Mouse (Mus musculus) ES-E14 (cell line): ENCODE results near the gene Gcm1. TPM values are rescaled to one million over a fixed set of nuclear protein-coding genes. Genes with fewer than 3 reads are reported as not detected.

Experiments
- DNase-seq: peaks from one replicate; pipeline ENCODE4 v3.0.0-alpha.2; 2013; ENCODE audit warnings: low read depth, low spot score
- H3K27ac ChIP-seq: 2 replicates; pipeline ENCODE4 v1.5.1; 2012; ENCODE audit warnings: low read depth, mild to moderate bottlenecking, low read length, moderate library complexity, mixed read lengths; ENCODE audit not compliant: poor library complexity, insufficient read depth, severe bottlenecking
- H3K36me3 ChIP-seq: 2 replicates; pipeline ENCODE4 v1.6.1; 2012; ENCODE audit warnings: mild to moderate bottlenecking, low read length, moderate library complexity, mixed read lengths; ENCODE audit not compliant: control insufficient read depth, poor library complexity, insufficient read depth, severe bottlenecking
- H3K4me1 ChIP-seq, 2 experiments: fragments of 150-350 bp in 1 of 2; sonication (generic) in 1 of 2; 2 replicates each; pipeline ENCODE4 v1.6.1; 2012; ENCODE audit warnings: low read length in 2 of 2, mild to moderate bottlenecking in 1 of 2, mixed read lengths in 1 of 2; ENCODE audit not compliant: control insufficient read depth in 2 of 2, insufficient read depth in 2 of 2, poor library complexity in 1 of 2
- H3K4me3 ChIP-seq, 2 experiments: fragments of 150-350 bp in 1 of 2; sonication (generic) in 1 of 2; 2 replicates each; pipeline ENCODE4 v1.5.1; 2012; ENCODE audit warnings: low read length in 2 of 2, low read depth in 1 of 2, mild to moderate bottlenecking in 1 of 2, mixed read lengths in 1 of 2; ENCODE audit not compliant: insufficient read depth in 1 of 2, poor library complexity in 1 of 2, severe bottlenecking in 1 of 2
- H3K9ac ChIP-seq: 2 replicates; pipeline ENCODE4 v1.6.1; 2012; ENCODE audit warnings: low read depth, mild to moderate bottlenecking, low read length, mixed read lengths; ENCODE audit not compliant: poor library complexity, insufficient read depth, severe bottlenecking
- H3K9me3 ChIP-seq: fragments of 150-350 bp; sonication (generic); 2 replicates; pipeline ENCODE4 v1.6.1; 2012; ENCODE audit warnings: low read depth, mild to moderate bottlenecking, low read length; ENCODE audit not compliant: control insufficient read depth, insufficient read depth
- CHD2 ChIP-seq: IDR thresholded peaks from 2 replicates; pipeline ENCODE4 v1.6.1; 2014; ENCODE audit warnings: mild to moderate bottlenecking, low read depth, low read length, inconsistent platforms
- HCFC1 ChIP-seq: IDR thresholded peaks from 2 replicates; pipeline ENCODE4 v1.6.1; 2012; ENCODE audit warnings: low read length, inconsistent platforms, borderline replicate concordance; ENCODE audit not compliant: insufficient read depth
- MAFK ChIP-seq: IDR thresholded peaks from 2 replicates; pipeline ENCODE4 v1.6.1; 2014; ENCODE audit warnings: mild to moderate bottlenecking, low read depth, low read length, inconsistent platforms; ENCODE audit not compliant: insufficient read depth
- ZC3H11A ChIP-seq: IDR thresholded peaks from 2 replicates; pipeline ENCODE4 v1.6.1; 2012; ENCODE audit warnings: low read depth, mild to moderate bottlenecking, inconsistent platforms, low read length, borderline replicate concordance
- ZNF384 ChIP-seq: IDR thresholded peaks from 2 replicates; pipeline ENCODE4 v1.6.1; 2012; ENCODE audit warnings: low read depth, low read length, inconsistent platforms
- in situ Hi-C, 2 experiments: fragments of 600-800 bp; cut with MboI; formaldehyde crosslinking; loops; one replicate each; pipeline ENCODE4 v1.15.1; 2025; ENCODE audit warnings: low sequenced_read_pairs in 2 of 2, inconsistent platforms in 1 of 2; ENCODE audit not compliant: unreplicated experiment in 2 of 2
- total RNA-seq: library from RNA; depleted of rRNA; stranded (reverse); fragments of 300-350 nt; gene quantifications from 2 replicates; pipeline ENCODE4 v1.2.3, GENCODE M21; 2012

The Gcm1 gene
- total RNA-seq, 1 experiment: 1.4 TPM

DNA sequence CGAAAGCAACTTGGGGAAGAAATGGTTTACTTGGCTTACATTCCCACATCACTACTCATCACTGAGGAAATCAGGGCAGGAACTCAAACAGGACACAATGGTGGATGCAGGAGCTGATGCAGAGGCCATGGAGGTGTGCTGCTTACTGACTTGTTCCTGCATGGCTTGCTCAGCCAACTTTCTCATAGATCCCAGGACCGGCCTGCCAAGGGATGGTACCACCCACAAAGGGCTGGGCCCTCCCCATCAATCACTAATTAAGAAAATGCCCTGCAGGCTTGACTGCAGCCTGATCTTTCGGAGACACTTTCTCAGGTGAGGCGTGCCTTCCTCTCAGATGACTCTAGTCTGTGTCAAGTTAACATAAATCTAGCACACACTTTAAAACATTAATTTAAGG is 55.1 kb downstream of the Gcm1 start:
- Histone ChIP-seq H3K27ac (no peak overlapping the region), H3K9ac (no peak overlapping the region), H3K9me3 (no peaks in the 10 kb centered on the region), H3K36me3 (no peaks in the 10 kb centered on the region), H3K4me3 (no peak overlapping the region), H3K4me1 (0 out of 4 replicates have a peak, but pooled peaks cover 1 to 2% of the 10 kb centered on the region in 2 experiments)
- in situ Hi-C loops: no loop called here
- TF ChIP-seq CHD2 (no peak), ZNF384 (no peak), HCFC1 (no peak), ZC3H11A (no peak), MAFK (no peak)
- no peak for DNase-seq

DNA sequence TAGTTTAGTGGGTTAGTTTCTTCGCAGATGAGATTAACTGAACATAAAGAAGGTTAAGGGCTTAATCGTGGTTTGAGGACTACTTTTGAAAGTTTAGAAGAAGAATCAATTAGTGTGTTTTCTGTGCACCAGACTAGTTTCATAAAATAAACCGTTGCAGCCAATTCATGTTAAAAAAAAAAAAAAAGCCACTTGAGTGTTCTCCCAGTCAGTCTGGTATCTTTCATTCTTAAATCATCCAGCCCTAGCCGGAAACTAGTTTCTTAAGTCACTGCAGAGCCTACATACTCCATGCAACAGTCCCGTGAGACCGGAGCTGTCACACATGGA is 55.8 kb downstream of the Gcm1 start:
- in situ Hi-C loops: no loop called here
- TF ChIP-seq ZNF384 (no peak), ZC3H11A (no peak), CHD2 (no peak)
- Histone ChIP-seq H3K27ac (no peak overlapping the region), H3K36me3 (no peaks in the 10 kb centered on the region), H3K4me3 (peak overlapping the region; percentile 78 to 94), H3K4me1 (0 out of 4 replicates have a peak, but pooled peaks cover 1 to 2% of the 10 kb centered on the region in 2 experiments), H3K9ac (peak overlapping the region; percentile 81; the same call in 1 of the 2 replicates), H3K9me3 (no peaks in the 10 kb centered on the region)
- DNase-seq: no peak

DNA sequence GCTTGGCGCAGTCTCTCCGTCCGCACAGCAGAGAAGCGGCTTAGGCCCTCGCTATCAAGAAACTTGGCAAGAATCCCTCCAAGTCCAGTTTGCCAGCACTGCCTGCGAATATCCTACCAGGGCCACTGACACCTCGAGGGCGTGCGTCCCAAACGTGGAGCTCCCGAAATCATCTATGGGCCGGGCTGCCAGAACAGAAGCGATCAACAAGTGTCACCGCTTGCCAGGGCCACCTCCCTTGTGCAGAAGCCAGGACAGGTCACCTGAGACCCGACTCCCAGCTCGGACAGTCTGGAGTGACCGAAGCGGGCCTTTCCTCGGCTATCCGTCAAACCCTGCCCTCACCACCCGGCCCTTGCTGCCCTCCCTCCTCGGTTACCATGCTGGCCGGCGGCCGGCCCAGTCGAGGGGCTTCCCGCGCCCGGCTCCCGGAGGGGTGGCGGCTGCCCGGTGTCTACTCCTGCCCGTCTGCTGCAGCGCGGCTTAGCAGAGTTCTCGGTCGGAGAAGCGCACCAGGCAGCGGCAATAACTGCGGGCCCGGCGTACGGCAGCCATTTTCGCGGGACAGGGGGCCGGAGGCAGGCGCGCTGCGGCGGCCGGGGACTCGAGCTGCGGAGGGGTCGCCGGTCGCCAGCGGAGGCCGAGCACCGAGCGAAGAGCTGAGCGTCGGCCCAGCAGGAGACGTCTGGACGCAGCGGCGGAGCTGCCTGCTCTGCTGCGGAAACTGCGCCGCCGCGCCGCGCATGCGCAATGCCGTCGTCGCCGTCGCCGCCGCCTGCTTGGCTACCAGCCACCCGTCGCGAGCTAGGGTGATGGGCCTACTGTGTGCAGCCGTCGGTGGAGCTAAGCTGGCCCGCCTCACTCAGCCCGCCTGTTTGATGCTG is 56.4 kb downstream of the Gcm1 start:
- 0 out of 4 replicates have a peak, but pooled peaks cover 1 to 2% of the 10 kb centered on the region in 2 experiments for H3K4me1 ChIP-seq
- H3K36me3 ChIP-seq: no peaks in the 10 kb centered on the region
- TF ChIP-seq ZC3H11A: no peak
- TF ChIP-seq CHD2: no peak
- TF ChIP-seq MAFK: no peak
- TF ChIP-seq HCFC1: no peak
- TF ChIP-seq ZNF384: no peak
- in situ Hi-C loops: no loop called here
- peak overlapping the region; percentile 6; the same call in 1 of the 2 replicates for H3K27ac ChIP-seq
- H3K9me3 ChIP-seq: no peaks in the 10 kb centered on the region
- H3K9ac ChIP-seq: peak overlapping the region; percentile 81
- DNase-seq: peak; percentile 47
- peak overlapping the region; percentile 78 to 94 for H3K4me3 ChIP-seq

DNA sequence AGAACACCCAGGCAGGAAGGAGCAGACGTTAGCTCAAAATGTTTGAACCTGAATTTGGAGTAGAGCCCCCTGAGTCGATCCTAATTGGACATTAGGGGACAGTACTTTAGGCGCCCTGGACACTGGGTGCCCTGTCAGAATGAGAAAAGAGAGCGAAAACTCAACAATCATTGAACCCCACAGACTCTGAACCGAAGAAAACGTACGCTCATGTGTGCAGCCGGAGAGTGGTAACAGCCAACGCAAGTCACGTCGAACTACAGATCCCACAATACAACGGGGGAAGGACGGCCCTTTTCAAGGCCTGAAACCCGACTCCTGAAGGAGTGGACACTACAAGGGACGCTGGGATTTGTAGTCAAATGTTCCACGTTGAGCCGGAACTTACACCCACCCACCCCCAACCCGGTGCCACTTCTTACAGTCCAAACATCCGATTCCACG is 57.1 kb downstream of the Gcm1 start, which contains the start of the genes Fbxo9 and Ick:
Gene Fbxo9 (minus strand): TSS at position 270 of the 444 bp plus-strand sequence.
Gene Ick (plus strand): TSS at position 397 of the 444 bp plus-strand sequence.
- Histone ChIP-seq H3K9me3 (no peaks in the 10 kb centered on the region), H3K27ac (peak within 1 kb of the TSS; percentile 6; the same call in 1 of the 2 replicates), H3K4me1 (peaks cover 1 to 4% of the 10 kb centered on the region in 2 experiments; a peak in 1 of 4 replicates), H3K4me3 (peak within 1 kb of the TSS; percentile 78 to 94), H3K9ac (peak within 1 kb of the TSS; percentile 81), H3K36me3 (no peaks in the 10 kb centered on the region)
- in situ Hi-C loops: no loop called here
- peak; percentile 87 for DNase-seq
- no peak for TF ChIP-seq ZNF384
- TF ChIP-seq MAFK: no peak
- TF ChIP-seq HCFC1: peak; percentile 98
- peak; percentile 30; the same call in 1 of the 2 replicates for TF ChIP-seq CHD2
- no peak for TF ChIP-seq ZC3H11A
